Mouse (Mus musculus): ENCODE results near the gene Glul.
"Not testable (repeated sequence)": the region's sequence is repeated elsewhere in the genome, so short reads cannot be mapped to it uniquely, and the experiment has no call there.

The Glul gene

GRCm38 (mm10) chr1:153899731-153900380 lies at the start of gene Glul, which contains the start of gene Teddm2:
TSS of gene Glul (plus strand) at chr1:153899944.
TSS of gene Teddm2 (minus strand) at chr1:153900228.
- peak; percentile 99 for DNase-seq (ENCODE audit: low read depth, low spot score)

GRCm38 (mm10) chr1:153852696-153853095 lies 47.0 kb upstream of the Glul start:
- DNase-seq (ENCODE audit: low read depth, low spot score): not testable (repeated sequence)

DNA sequence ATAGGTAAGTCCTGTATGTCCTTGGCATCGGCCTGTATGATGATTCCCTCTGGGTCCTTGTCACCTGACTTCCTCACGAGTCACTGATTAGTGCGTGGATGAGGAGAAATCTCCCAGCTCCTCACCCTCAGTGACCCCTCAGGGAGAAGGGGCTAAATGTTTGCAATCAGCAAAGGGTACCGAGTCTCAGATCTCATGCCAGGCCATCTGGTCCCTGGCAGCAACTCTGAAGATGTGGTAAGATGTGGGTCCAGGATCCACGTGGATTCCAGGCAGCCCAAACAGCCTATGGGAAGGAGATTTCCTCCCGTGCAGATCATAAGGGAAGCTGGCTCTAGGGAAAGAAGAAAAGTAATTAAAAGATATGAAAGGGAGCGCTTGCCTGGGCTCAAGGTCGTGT lies 43.8 kb upstream of the Glul start:
- DNase-seq (ENCODE audit: low read depth, low spot score): no peak

GRCm38 (mm10) chr1:153874045-153874444 lies 25.7 kb upstream of the Glul start, which contains the start of gene Teddm1b:
TSS of gene Teddm1b (plus strand) at chr1:153874345.
- no peak for DNase-seq (ENCODE audit: low read depth, low spot score)

DNA sequence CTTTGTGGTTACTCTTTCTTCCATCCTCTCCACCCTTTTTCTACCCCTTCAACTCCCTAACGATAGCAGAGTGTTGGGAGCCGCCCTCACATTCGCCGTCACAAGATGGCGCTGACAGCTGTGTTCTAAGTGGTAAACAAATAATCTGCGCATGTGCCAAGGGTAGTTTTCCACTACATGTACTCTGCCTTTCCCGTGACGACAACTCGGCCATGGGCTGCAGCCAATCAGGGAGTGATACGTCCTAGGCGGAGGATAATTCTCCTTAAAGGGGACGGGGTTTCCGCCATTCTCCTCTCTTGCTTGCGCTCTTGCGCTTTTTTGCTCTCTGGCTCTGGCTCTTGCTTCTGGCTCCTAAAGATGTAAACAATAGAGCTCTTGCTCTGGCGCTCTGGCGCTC lies 19.4 kb upstream of the Glul start:
- not testable (repeated sequence) for DNase-seq (ENCODE audit: low read depth, low spot score)

DNA sequence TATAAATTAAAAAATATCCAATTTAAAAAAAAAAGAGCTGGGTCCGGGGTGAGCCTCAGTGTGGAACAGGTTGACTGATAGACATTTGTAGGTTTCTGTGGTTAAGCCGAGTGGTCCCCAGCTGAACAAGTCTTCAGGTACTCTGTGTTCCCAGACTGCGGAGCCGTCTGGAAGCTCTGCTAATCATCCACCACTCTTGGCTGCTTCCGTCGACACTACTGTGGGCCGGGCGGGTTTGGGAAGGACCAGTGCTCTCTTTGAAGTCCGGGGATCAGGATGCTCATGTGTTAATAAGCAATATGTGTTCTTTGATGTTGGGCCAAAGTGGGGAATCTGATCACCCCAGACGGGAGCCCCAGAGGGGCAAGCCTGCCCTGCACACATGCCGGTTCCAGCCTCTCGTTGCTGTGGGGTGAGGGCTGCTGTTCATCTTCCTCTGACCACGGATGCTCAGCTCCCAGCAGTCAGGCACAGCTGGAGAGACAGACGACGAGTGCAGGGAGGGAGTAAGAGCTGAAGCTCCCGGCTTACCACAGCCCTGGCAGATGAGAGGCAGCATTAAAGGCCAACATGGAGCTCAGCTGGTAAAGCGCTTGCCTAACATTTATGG lies 13.6 kb upstream of the Glul start:
- no peak for DNase-seq (ENCODE audit: low read depth, low spot score)

GRCm38 (mm10) chr1:153890121-153890520 lies 9.6 kb upstream of the Glul start:
- no peak for DNase-seq (ENCODE audit: low read depth, low spot score)

GRCm38 (mm10) chr1:153891442-153891841 lies 8.3 kb upstream of the Glul start, which contains the start of gene Teddm1a:
TSS of gene Teddm1a (plus strand) at chr1:153891742.
- no peak for DNase-seq (ENCODE audit: low read depth, low spot score)

GRCm38 (mm10) chr1:153893746-153894145 lies 6.0 kb upstream of the Glul start:
- no peak for DNase-seq (ENCODE audit: low read depth, low spot score)

- DNase-seq (ENCODE audit: low read depth, low spot score): no peak
These were observed 5.4 kb upstream of the Glul start for GRCm38 (mm10) chr1:153894201-153894893.

DNA sequence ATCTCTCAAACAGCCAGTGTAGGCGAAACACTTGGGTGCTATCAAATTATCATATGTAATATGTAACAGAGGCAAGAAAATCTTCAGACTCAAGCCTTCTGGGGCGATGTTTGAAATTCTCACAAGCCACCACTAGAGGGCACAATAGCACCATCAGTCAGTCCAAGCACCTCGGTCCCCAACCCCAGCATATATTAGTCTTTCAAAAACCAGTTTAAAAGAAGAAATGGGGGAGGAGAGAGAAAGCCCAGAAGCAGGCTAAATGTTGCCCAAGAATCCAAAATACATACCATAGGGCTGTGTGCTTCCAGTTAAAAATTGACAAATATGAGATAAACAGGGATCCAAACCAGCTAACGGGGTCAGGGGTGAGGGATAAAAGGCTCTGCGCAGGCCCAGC lies 4.8 kb upstream of the Glul start:
- DNase-seq (ENCODE audit: low read depth, low spot score): peak; percentile 73

GRCm38 (mm10) chr1:153897196-153897595 lies 2.5 kb upstream of the Glul start:
- no peak for DNase-seq (ENCODE audit: low read depth, low spot score)

DNA sequence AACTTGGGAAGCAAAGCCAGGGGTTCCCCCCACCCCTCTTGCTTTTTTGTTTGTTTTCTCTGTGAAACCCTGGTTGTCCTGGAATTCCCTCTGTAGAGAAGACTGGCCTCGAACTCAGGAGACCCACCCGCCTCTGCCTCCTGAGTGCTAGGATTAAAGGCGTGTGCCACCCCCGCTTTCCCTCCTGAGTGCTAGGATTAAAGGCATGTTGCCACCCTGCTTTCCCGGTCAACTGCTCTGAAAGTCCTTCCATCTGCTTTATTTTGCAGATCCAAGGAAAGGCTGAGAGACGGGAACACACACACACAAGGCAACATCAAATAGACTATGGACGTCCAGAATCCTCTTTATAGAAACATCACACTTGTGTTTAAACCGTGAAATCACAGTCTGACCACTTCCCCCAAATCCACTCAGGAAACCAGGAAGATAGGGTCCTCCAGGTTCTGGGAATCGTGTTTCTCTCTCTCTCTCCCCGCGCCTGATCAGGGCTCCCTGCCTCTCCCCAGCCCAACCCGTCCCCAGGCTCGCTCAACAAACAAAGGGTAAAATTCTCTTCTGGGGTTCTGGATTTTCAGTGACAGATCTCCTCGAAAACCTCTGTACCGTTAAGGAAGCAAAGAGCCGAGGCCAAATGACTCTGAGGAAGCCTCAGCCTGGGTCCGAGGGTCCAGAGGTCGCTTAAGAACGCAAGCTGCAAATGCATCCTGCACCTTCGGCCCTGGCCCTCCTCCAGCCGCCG lies 584 bp upstream of the Glul start:
- no peak for DNase-seq (ENCODE audit: low read depth, low spot score)

- no peak for DNase-seq (ENCODE audit: low read depth, low spot score)
These were observed 637 bp downstream of the Glul start for GRCm38 (mm10) chr1:153900381-153900780.

DNA sequence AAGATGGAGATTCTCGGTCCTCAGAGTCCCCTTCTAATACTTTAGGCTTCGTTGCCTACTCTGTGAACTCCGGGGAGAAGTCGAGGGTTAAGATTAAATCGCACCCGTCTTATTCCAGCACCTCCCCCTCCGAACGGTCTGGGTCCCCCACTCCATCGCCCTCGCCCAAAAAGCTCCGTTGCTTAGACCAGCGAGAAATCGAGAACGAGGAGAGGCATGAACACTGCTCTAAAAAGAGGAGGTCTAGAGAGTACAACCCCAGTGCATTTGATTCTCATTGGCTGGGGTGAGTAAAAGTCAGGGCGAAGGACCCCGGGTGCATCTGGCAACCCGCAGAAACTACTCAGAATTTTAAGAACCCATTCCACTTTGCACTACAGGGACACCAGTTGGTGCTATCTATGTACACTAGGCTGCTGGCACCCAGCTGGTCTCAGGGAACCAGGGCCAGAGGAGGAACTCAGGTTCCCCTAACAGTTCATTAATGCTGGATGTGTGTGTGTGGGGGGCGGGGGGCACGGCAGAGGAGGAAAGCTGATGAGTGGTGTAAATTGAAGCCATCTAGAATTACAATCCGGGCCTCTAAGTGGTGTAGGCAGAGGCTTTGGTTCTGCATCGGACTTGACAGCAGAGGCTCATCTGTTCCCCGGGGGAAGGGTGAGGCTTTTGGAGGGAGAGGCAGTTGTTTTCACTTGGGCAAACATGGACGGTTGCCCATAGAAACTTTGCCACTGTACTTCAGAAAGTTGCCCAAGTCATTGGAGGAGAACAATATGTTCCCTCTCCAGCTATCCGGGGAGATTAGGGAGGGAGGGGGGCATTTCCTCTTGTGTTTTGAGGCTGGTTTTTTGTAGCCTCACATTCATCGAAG lies 1.4 kb downstream of the Glul start:
- DNase-seq (ENCODE audit: low read depth, low spot score): peak; percentile 70

DNA sequence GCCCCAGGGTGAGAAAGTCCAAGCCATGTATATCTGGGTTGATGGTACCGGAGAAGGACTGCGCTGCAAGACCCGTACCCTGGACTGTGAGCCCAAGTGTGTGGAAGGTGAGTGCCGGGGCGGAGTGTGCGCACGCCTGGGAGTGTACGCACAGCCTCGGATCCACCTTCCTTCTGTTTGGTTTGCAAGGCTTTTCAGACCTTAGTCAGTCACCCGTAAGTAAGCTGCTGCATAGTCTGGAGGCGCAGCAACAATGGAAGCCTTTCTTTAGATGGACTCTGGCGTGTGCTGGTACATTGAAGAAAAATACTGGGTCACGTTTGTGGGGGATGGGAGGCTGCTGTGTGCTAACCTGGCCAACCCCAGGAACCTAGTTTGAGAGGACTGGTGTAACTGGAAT lies 3.3 kb downstream of the Glul start:
- DNase-seq (ENCODE audit: low read depth, low spot score): no peak

- no peak for DNase-seq (ENCODE audit: low read depth, low spot score)
These were observed 4.5 kb downstream of the Glul start for GRCm38 (mm10) chr1:153904236-153904635.

GRCm38 (mm10) chr1:153905884-153906283 lies 6.1 kb downstream of the Glul start:
- no peak for DNase-seq (ENCODE audit: low read depth, low spot score)

GRCm38 (mm10) chr1:153908208-153908607 lies 8.5 kb downstream of the Glul start:
- no peak for DNase-seq (ENCODE audit: low read depth, low spot score)

GRCm38 (mm10) chr1:153908741-153909140 lies 9.0 kb downstream of the Glul start:
- DNase-seq (ENCODE audit: low read depth, low spot score): no peak

All from ES-CJ7 (cell line).